Mouse (Mus musculus): ENCODE results near the gene Ryr1. TPM values are rescaled to one million over a fixed set of nuclear protein-coding genes. Genes with fewer than 3 reads are reported as not detected.

Ryr1 gene
- polyA plus RNA-seq, 1 experiment from 2014 or later, result 1.8 TPM

DNA sequence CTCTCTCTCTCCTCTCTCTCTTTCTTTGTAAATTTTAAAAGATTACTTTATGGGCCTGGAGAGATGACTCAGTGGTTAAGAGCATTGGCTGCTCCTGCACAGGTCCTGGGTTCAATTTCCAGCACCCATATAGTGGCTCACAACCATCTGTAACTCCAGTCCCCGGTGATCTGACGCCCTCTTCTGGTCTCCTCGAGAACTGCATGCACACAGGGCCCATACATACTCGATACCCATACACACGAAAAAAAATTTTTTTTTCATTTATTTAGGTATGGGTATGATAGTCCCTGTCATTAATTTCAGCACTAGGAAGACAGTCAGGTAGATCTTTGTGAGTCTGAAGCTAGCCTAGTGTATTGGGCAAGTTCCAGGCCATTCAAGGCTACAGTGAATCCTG lies 83.8 kb downstream of the Ryr1 start:
- 77% methylated on average over 5 of the region's 5 CpGs for WGBS
- Histone ChIP-seq H3K9me3 (replicated peaks) (no peaks in the 10 kb centered on the region), H3K27me3 (0 out of 2 replicates have a peak, but pooled peaks cover 2% of the 10 kb centered on the region), H3K4me3 (replicated peaks) (no peak overlapping the region), H3K4me2 (no peak overlapping the region), H3K4me1 (peaks cover 40% of the 10 kb centered on the region), H3K27ac (no peak overlapping the region), H3K36me3 (no peaks in the 10 kb centered on the region), H3K9ac (no peak overlapping the region)
- no peak for ATAC-seq (replicated peaks; ENCODE audit: low FRiP score)

DNA sequence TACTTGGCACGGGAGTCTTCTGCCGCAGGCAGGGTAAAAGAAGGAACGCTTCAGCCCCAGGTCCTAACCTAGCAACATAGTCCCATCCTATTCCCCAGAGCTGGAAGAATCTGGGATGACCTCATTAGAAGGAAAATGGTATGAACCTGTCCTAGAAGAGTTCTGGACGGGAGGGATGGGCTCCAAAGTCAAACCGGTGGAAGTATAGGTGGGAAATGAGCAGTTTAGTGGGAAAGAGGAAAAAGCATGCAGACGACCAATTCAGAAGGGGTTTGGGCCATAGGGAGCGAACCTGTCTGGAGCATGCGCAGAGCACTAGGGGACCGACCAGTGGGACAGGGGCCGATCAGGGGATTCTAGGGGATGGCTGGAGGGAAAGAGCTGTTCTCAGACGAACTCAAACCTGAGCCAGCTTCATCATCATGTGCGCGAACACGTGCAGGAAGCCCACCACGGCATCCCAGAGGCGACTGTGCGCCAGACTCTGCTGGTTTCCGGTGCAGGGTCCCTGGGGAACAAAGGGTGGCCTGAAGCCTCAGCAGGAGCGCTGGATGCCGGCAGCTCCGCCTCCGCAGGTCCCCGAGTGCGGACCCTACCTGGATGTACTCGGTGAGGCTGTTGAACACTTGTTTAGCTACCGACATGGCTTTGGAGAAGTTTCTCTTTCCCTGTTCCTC lies 84.9 kb downstream of the Ryr1 start:
- Histone ChIP-seq H3K27ac (peak overlapping the region; percentile 68), H3K9ac (peak overlapping the region; percentile 52), H3K4me3 (replicated peaks) (peak overlapping the region; percentile 48), H3K4me2 (peak overlapping the region; percentile 86), H3K27me3 (0 out of 2 replicates have a peak, but pooled peaks cover 2% of the 10 kb centered on the region), H3K36me3 (no peaks in the 10 kb centered on the region), H3K4me1 (peaks cover 35% of the 10 kb centered on the region), H3K9me3 (replicated peaks) (no peaks in the 10 kb centered on the region)
- 2% methylated on average over 26 of the region's 26 CpGs for WGBS
- ATAC-seq (replicated peaks; ENCODE audit: low FRiP score), result peak; percentile 47

- Histone ChIP-seq H3K4me2 (peak overlapping the region; percentile 86), H3K27ac (peak overlapping the region; percentile 68), H3K9me3 (replicated peaks) (no peaks in the 10 kb centered on the region), H3K9ac (peak overlapping the region; percentile 52), H3K27me3 (0 out of 2 replicates have a peak, but pooled peaks cover under 1% of the 10 kb centered on the region), H3K36me3 (no peaks in the 10 kb centered on the region), H3K4me3 (replicated peaks) (peak overlapping the region; percentile 48), H3K4me1 (peaks cover 31% of the 10 kb centered on the region)
- WGBS, result 1% methylated on average over 11 of the region's 11 CpGs
- peak; percentile 59 for ATAC-seq (replicated peaks; ENCODE audit: low FRiP score)
These were observed 85.4 kb downstream of the Ryr1 start for GRCm38 (mm10) chr7:29039604-29039984.

DNA sequence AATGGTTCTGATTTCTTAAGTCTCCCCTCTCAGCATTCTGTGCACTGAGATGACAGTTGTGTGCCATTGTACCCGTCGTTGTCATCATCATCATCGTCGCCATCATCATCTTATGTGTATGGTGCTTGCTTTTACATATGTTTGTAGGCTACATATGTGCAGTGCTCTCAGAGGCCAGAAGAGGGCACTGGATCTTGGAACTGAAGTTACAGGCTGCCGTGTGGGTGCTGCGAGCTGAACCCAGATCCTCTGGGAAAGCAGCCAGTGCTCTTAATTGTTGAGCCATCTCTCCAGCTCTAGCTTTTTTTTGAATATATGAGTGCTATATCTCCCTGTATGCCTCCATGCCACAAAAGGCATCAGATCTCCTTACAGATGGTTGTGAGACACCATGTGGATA lies 87.7 kb downstream of the Ryr1 start:
- H3K9ac ChIP-seq, result no peak overlapping the region
- H3K27ac ChIP-seq, result no peak overlapping the region
- no peaks in the 10 kb centered on the region for H3K27me3 ChIP-seq
- no peak overlapping the region for H3K4me3 ChIP-seq (replicated peaks)
- WGBS, result 90% methylated on average over 6 of the region's 6 CpGs
- no peaks in the 10 kb centered on the region for H3K9me3 ChIP-seq (replicated peaks)
- H3K4me2 ChIP-seq, result no peak overlapping the region
- ATAC-seq (replicated peaks; ENCODE audit: low FRiP score), result no peak
- H3K36me3 ChIP-seq, result no peaks in the 10 kb centered on the region
- H3K4me1 ChIP-seq, result peaks cover 12% of the 10 kb centered on the region

GRCm38 (mm10) chr7:29032685-29033084 lies 92.3 kb downstream of the Ryr1 start:
- no peak for ATAC-seq (replicated peaks; ENCODE audit: low FRiP score)
- H3K9ac ChIP-seq, result no peak overlapping the region
- 87% methylated on average over 5 of the region's 5 CpGs for WGBS
- H3K9me3 ChIP-seq (replicated peaks), result no peaks in the 10 kb centered on the region
- H3K36me3 ChIP-seq, result no peaks in the 10 kb centered on the region
- no peak overlapping the region for H3K4me3 ChIP-seq (replicated peaks)
- H3K27me3 ChIP-seq, result no peaks in the 10 kb centered on the region
- H3K27ac ChIP-seq, result no peak overlapping the region
- H3K4me2 ChIP-seq, result no peak overlapping the region
- no peaks in the 10 kb centered on the region for H3K4me1 ChIP-seq

GRCm38 (mm10) chr7:29031641-29032040 lies 93.3 kb downstream of the Ryr1 start:
- 69% methylated on average over 10 of the region's 10 CpGs for WGBS
- H3K9ac ChIP-seq, result no peak overlapping the region

DNA sequence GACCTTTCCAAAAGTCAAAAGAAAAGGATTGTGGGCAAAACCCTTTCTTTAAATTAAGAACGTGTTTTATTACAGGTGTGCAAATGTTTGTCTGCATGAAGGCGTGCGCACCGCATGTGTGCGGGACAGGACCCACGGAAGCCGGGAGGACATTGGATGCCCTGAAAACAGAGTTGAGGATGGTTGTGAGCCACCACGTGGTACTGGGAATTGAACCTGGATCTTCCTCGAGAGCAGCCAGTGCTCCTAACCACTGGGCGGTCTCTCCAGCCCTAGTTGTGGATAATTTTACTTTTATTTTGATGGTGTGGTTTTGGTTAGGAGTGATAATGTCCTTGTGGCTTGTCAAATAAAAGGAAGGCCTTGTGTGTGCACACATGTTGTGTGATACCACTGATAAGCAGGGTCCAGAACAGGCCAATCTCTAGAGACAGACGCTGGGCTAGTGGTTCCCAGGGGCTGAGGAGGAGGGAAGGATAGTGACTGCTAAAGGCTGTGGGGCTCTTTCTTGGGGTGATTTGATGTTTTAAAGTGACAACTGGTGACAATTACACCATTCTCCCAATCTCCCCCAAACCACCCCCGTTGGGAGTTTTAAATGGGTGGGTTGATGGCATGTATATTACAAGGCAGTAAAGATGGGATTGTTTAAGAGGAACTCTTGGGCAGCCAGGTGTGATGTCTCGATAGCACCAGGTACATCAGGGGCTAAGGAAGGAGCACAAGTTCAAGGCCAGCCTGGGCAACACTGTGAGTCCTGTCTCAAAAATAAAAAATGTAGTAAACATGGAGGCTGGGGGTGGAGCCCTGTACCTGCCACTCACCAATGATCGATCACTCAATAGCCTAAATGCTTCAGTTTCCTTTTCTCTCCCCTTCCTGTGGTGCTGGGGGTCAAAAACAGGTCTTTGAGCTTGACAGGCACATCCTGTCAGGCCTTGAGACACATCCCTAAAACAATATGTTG lies 95.0 kb downstream of the Ryr1 start:
- H3K4me2 ChIP-seq, result no peak overlapping the region
- ATAC-seq (replicated peaks; ENCODE audit: low FRiP score), result no peak
- H3K36me3 ChIP-seq, result no peaks in the 10 kb centered on the region
- no peaks in the 10 kb centered on the region for H3K4me1 ChIP-seq
- no peak overlapping the region for H3K9ac ChIP-seq
- WGBS, result 90% methylated on average over 14 of the region's 14 CpGs
- H3K9me3 ChIP-seq (replicated peaks), result no peaks in the 10 kb centered on the region
- no peak overlapping the region for H3K4me3 ChIP-seq (replicated peaks)
- no peak overlapping the region for H3K27ac ChIP-seq
- H3K27me3 ChIP-seq, result no peaks in the 10 kb centered on the region

More at GRCm38 (mm10) chr7:29031641-29032040, 93.3 kb downstream of the Ryr1 start:
- no peaks in the 10 kb centered on the region for H3K4me1 ChIP-seq
- H3K9me3 ChIP-seq (replicated peaks), result no peaks in the 10 kb centered on the region
- H3K4me3 ChIP-seq (replicated peaks), result no peak overlapping the region
- no peak overlapping the region for H3K27ac ChIP-seq
- H3K27me3 ChIP-seq, result no peaks in the 10 kb centered on the region
- ATAC-seq (replicated peaks; ENCODE audit: low FRiP score), result no peak
- no peaks in the 10 kb centered on the region for H3K36me3 ChIP-seq
- H3K4me2 ChIP-seq, result no peak overlapping the region

- H3K9me3 ChIP-seq (replicated peaks), result no peaks in the 10 kb centered on the region
- no peaks in the 10 kb centered on the region for H3K36me3 ChIP-seq
- H3K4me2 ChIP-seq, result no peak overlapping the region
- WGBS, result 84% methylated on average over 6 of the region's 6 CpGs
- H3K4me1 ChIP-seq, result no peaks in the 10 kb centered on the region
- H3K27ac ChIP-seq, result no peak overlapping the region
- no peak overlapping the region for H3K4me3 ChIP-seq (replicated peaks)
- H3K9ac ChIP-seq, result no peak overlapping the region
- H3K27me3 ChIP-seq, result no peaks in the 10 kb centered on the region
- ATAC-seq (replicated peaks; ENCODE audit: low FRiP score), result no peak
These were observed 96.2 kb downstream of the Ryr1 start for GRCm38 (mm10) chr7:29028761-29029160.

DNA sequence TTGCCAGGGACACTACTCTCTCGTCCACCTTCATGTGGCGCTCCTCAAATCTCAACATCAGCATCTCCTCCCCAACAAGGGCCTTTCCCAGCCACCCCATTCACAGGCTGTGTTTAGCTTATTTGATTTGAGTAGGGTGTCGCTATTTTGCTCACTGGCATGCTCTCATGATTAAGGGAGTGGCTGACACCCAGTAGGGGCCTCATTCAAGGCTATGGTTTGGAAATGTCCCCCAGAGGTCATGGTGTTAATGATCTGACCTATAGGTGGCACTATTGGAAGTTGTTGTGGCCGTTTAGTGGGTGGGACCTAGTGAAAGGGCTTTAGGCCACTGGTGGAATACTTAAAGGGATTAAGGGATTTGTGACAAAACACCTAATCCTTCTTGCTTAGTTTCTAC lies 98.2 kb downstream of the Ryr1 start:
- no peaks in the 10 kb centered on the region for H3K4me1 ChIP-seq
- H3K4me3 ChIP-seq (replicated peaks), result no peak overlapping the region
- H3K9me3 ChIP-seq (replicated peaks), result no peaks in the 10 kb centered on the region
- WGBS, result 77% methylated on average over 4 of the region's 4 CpGs
- no peak overlapping the region for H3K9ac ChIP-seq
- no peak overlapping the region for H3K4me2 ChIP-seq
- no peaks in the 10 kb centered on the region for H3K36me3 ChIP-seq
- no peak for ATAC-seq (replicated peaks; ENCODE audit: low FRiP score)
- 0 out of 2 replicates have a peak, but pooled peaks cover 3% of the 10 kb centered on the region for H3K27me3 ChIP-seq
- no peak overlapping the region for H3K27ac ChIP-seq

GRCm38 (mm10) chr7:29026195-29026594 lies 98.8 kb downstream of the Ryr1 start:
- no peak for ATAC-seq (replicated peaks; ENCODE audit: low FRiP score)
- H3K4me2 ChIP-seq, result no peak overlapping the region
- no peaks in the 10 kb centered on the region for H3K4me1 ChIP-seq
- H3K9me3 ChIP-seq (replicated peaks), result no peaks in the 10 kb centered on the region
- no peak overlapping the region for H3K27ac ChIP-seq
- no peak overlapping the region for H3K9ac ChIP-seq
- H3K36me3 ChIP-seq, result no peaks in the 10 kb centered on the region
- no peak overlapping the region for H3K4me3 ChIP-seq (replicated peaks)
- WGBS, result 94% methylated on average over 5 of the region's 5 CpGs
- H3K27me3 ChIP-seq, result peaks cover 6% of the 10 kb centered on the region; the same call in 1 of the 2 replicates

DNA sequence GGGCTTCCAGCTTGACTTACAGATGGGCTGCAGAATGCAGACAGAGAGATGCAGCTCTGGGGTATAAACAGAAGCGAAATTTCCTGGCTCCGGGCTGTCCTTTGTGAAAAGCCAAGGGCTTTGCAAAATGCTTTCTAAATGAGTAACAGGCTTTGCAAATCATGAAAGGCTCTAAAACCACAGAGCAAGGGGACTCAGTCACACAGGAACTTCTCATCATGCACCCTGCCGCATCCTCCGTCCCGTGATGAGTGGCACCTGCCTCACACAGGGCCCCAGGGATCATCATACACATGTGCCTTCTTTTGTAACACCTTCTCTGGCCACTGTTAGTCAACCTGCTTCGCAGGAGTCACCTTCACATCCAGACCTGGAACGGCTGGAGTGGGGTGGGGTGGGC lies 99.4 kb downstream of the Ryr1 start:
- Histone ChIP-seq H3K4me3 (replicated peaks) (no peak overlapping the region), H3K9ac (no peak overlapping the region), H3K27ac (no peak overlapping the region), H3K4me1 (no peaks in the 10 kb centered on the region), H3K36me3 (no peaks in the 10 kb centered on the region), H3K27me3 (peaks cover 12% of the 10 kb centered on the region), H3K9me3 (replicated peaks) (no peaks in the 10 kb centered on the region), H3K4me2 (no peak overlapping the region)
- ATAC-seq (replicated peaks; ENCODE audit: low FRiP score), result no peak
- WGBS, result 82% methylated on average over 7 of the region's 7 CpGs

- ATAC-seq (replicated peaks; ENCODE audit: low FRiP score), result no peak
- Histone ChIP-seq H3K27me3 (peaks cover 33% of the 10 kb centered on the region), H3K9ac (no peak overlapping the region), H3K9me3 (replicated peaks) (no peaks in the 10 kb centered on the region), H3K4me1 (peaks cover 11% of the 10 kb centered on the region), H3K4me2 (no peak overlapping the region), H3K4me3 (replicated peaks) (no peak overlapping the region), H3K36me3 (no peaks in the 10 kb centered on the region), H3K27ac (no peak overlapping the region)
- WGBS, result 86% methylated on average over 8 of the region's 8 CpGs
These were observed 101.5 kb downstream of the Ryr1 start for GRCm38 (mm10) chr7:29023514-29023913.
